Mouse (Mus musculus) hindbrain, embryonic 14.5 days (tissue): ENCODE results near the gene Rag1. TPM values are rescaled to one million over a fixed set of nuclear protein-coding genes. Genes with fewer than 3 reads are reported as not detected.

Experiments
- ATAC-seq: fragments of 200-750 bp; cut with Nextera tagmentation; 2 replicates; pipeline ENCODE4 v1.8.0; 2017; ENCODE audit warnings: moderate number of reproducible peaks, mild to moderate bottlenecking, moderate TSS enrichment, moderate library complexity; ENCODE audit not compliant: low FRiP score
- DNase-seq: peaks from one replicate; pipeline ENCODE4 v3.0.0-alpha.2; 2015; ENCODE audit warnings: low spot score
- H3K27ac ChIP-seq: fragments of 300-500 bp; sonication (generic); 2 replicates; pipeline ENCODE4 v1.5.1; 2014; ENCODE audit warnings: mild to moderate bottlenecking, moderate library complexity
- H3K27me3 ChIP-seq: fragments of 300-500 bp; sonication (generic); 2 replicates; pipeline ENCODE4 v1.6.1; 2014; ENCODE audit warnings: mild to moderate bottlenecking, low read length, mixed read lengths; ENCODE audit not compliant: control insufficient read depth, insufficient read depth
- H3K36me3 ChIP-seq: fragments of 300-500 bp; sonication (generic); replicated peaks from 2 replicates; pipeline ENCODE4 v1.6.1; 2014; ENCODE audit not compliant: control insufficient read depth, insufficient read depth
- H3K4me1 ChIP-seq: fragments of 300-500 bp; sonication (generic); replicated peaks from 2 replicates; pipeline ENCODE4 v1.6.1; 2014; ENCODE audit warnings: antibody characterized with exemption, low read length, mixed read lengths; ENCODE audit not compliant: control insufficient read depth, insufficient read depth
- H3K4me2 ChIP-seq: fragments of 300-500 bp; sonication (generic); replicated peaks from 2 replicates; pipeline ENCODE4 v1.6.1; 2014; ENCODE audit warnings: mild to moderate bottlenecking, moderate library complexity
- H3K4me3 ChIP-seq: fragments of 300-500 bp; sonication (generic); replicated peaks from 2 replicates; pipeline ENCODE4 v1.5.1; 2014; ENCODE audit warnings: mild to moderate bottlenecking, low read length
- H3K9ac ChIP-seq: fragments of 300-500 bp; sonication (generic); 2 replicates; pipeline ENCODE4 v1.6.1; 2014
- H3K9me3 ChIP-seq: fragments of 300-500 bp; sonication (generic); 2 replicates; pipeline ENCODE4 v1.6.1; 2016; ENCODE audit warnings: low read length; ENCODE audit not compliant: control insufficient read depth
- WGBS: fragments of 180-500 bp; shearing (Covaris S2); extraction: QIAGEN DNeasy Blood & Tissue Kit; methylation state at CpG from one replicate; pipeline ENCODE4 v1.1.7; 2014; 5-methylcytosine and 5-hydroxymethylcytosine counted together
- polyA plus RNA-seq: library from polyadenylated mRNA; unstranded; fragments of >200 nt; fragmentation: Nextera tagmentation; extraction: Ambion mirVana; gene quantifications from 2 replicates; pipeline ENCODE4 v1.2.1, GENCODE M21; 2014

Rag1 gene
- polyA plus RNA-seq, 1 experiment from 2014 or later = 0.32 TPM

GRCm38 (mm10) chr2:101650446-101650845, 1.1 kb upstream of the Rag1 start:
- Histone ChIP-seq H3K9me3 (no peaks in the 10 kb centered on the region), H3K36me3 (no peaks in the 10 kb centered on the region), H3K27ac (no peak overlapping the region), H3K4me1 (peaks cover 4% of the 10 kb centered on the region; the same call in 1 of the 2 replicates), H3K9ac (no peak overlapping the region), H3K4me3 (no peak overlapping the region), H3K27me3 (no peaks in the 10 kb centered on the region), H3K4me2 (no peak overlapping the region)
- 61% methylated on average over 1 of the region's 1 CpGs for WGBS
- DNase-seq = no peak
- no peak for ATAC-seq

GRCm38 (mm10) chr2:101648361-101648760, 940 bp downstream of the Rag1 start:
- peaks cover 4% of the 10 kb centered on the region; the same call in 1 of the 2 replicates for H3K4me1 ChIP-seq
- WGBS = 54% methylated on average over 2 of the region's 2 CpGs
- DNase-seq (no peak), ATAC-seq (no peak)
- H3K27me3 ChIP-seq = no peaks in the 10 kb centered on the region
- no peak overlapping the region for H3K4me2 ChIP-seq
- H3K4me3 ChIP-seq = no peak overlapping the region
- H3K9ac ChIP-seq = no peak overlapping the region
- no peaks in the 10 kb centered on the region for H3K36me3 ChIP-seq
- H3K27ac ChIP-seq = no peak overlapping the region
- no peaks in the 10 kb centered on the region for H3K9me3 ChIP-seq

GRCm38 (mm10) chr2:101645841-101646240, 3.5 kb downstream of the Rag1 start:
- Histone ChIP-seq H3K9ac (no peak overlapping the region), H3K36me3 (no peaks in the 10 kb centered on the region), H3K4me1 (peaks cover 4% of the 10 kb centered on the region; the same call in 1 of the 2 replicates), H3K9me3 (no peaks in the 10 kb centered on the region), H3K27ac (no peak overlapping the region), H3K4me2 (no peak overlapping the region), H3K4me3 (no peak overlapping the region), H3K27me3 (no peaks in the 10 kb centered on the region)
- WGBS = 91% methylated on average over 1 of the region's 1 CpGs
- ATAC-seq (no peak), DNase-seq (no peak)

DNA sequence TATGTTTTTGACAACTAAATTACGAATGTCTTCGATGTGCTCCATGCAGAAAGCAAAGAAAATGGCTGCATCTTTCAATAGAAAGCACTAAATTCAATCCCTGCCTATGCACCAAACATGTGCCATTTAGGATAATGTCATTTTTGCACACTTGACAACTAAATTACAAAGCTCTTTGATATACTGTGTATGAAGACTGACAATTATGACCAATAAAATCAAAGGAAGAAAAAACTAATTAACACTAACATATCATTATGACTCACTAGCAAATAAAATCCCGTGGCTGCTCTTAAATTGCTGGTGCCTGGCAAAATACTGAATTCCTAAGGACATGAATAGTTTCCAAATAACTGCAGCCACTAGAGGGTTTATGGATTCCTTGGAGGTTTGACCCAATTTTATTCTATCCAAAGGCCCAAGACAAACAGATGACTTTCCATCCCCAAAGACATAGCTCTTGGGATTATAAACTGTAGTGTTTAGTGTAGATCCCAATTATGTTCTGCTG, 9.4 kb downstream of the Rag1 start:
- no peaks in the 10 kb centered on the region for H3K27me3 ChIP-seq
- no peak overlapping the region for H3K4me3 ChIP-seq
- peak overlapping the region; percentile 26; the same call in 1 of the 2 replicates for H3K27ac ChIP-seq
- peaks cover 2% of the 10 kb centered on the region; the same call in 1 of the 2 replicates for H3K4me1 ChIP-seq
- ATAC-seq (no peak), DNase-seq (no peak)
- H3K9me3 ChIP-seq = no peaks in the 10 kb centered on the region
- no peak overlapping the region for H3K9ac ChIP-seq
- WGBS = 78% methylated on average over 3 of the region's 3 CpGs
- no peak overlapping the region for H3K4me2 ChIP-seq
- H3K36me3 ChIP-seq = no peaks in the 10 kb centered on the region

DNA sequence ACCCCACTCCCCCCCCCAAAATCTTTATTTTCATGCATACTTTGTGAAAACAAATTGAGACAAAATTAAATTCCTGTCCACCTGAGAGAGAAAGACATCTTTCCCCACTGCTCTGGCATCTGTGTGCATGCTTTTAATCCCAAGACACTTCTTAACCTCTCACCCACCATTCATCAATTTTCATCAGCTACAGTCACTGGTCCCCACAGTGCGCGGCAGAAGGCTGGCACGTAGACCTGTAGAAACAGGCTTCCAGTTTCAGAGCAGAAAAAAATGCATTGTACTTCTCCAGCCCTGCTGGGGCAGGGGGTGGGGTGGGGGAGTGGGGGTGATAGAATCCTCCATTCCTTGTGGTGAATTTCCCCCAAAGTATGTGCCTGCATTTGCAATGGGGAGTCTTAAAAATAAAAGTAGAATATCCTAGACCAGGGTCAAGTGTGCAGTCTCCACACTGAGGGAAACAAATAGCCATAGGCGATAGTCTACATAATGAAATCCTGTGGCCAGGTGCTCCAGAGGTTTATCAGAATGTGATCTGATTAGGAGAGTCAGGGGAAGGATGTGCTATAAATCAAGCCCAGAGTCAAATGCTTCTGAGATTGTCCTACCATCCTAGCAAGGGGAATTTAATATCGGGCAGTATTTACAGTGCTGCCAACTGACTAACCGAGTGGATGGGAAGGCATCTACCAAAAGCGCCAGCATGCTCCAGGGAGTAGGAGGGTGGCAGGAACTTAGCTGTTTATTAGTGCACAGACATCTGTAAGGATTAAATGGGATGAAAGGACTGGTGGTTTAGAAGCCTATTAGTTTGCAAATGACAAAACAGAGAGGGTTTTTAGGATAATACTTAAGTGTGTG, 10.1 kb downstream of the Rag1 start:
- 37% methylated on average over 7 of the region's 7 CpGs for WGBS
- no peak overlapping the region for H3K4me2 ChIP-seq
- peaks cover 2% of the 10 kb centered on the region; the same call in 1 of the 2 replicates for H3K4me1 ChIP-seq
- DNase-seq = no peak
- no peaks in the 10 kb centered on the region for H3K9me3 ChIP-seq
- H3K36me3 ChIP-seq = no peaks in the 10 kb centered on the region
- H3K27me3 ChIP-seq = no peaks in the 10 kb centered on the region
- H3K9ac ChIP-seq = no peak overlapping the region
- peak; percentile 57; the same call in 1 of the 2 replicates for ATAC-seq
- peak overlapping the region; percentile 26; the same call in 1 of the 2 replicates for H3K27ac ChIP-seq
- H3K4me3 ChIP-seq = no peak overlapping the region

DNA sequence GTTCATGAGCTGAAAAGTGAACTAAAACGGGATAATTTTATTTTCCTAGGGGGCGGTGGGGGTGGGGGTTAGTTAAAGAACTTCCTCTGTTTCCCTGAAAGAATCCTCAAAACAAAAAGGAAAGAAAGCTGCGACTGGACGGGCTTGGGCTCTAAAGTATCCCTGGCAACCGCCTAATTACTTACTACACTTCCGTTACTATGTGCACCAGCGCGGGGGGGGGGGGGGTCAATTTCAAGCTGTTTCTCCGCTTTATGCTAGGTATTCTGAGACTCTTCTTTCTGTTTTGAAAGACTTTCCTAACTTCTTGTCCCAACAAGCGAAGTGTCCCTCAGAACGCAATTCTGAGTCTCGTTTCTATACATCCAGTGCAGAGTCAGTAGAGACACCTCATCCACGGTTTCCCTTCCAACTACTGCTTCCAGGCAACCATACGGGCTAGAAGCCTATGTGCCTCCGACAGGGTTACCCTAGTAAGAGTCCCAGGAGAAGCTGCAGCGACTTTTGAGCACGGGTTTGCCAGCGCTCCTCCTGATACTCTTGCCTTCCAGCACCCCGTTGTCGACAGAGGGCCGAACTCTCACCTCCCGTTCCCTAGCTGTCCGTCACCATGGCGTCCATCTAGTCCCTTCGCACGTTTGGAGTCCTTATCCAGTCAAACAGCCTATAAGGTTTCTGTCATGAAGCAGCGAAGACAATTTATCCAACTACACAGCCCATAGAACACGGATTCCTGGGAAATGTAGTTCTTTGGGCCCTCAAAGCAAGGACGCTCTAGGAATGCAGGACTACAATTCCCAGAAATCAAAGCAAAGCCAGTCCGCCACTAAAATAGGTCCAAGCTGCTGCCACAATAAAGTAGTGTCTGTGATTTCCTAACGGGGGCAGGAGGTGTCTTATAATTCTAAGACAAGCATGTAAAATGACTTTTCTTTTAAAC, 20.7 kb downstream of the Rag1 start:
- Histone ChIP-seq H3K27me3 (no peaks in the 10 kb centered on the region), H3K4me3 (peak overlapping the region; percentile 62), H3K9ac (peak overlapping the region; percentile 67), H3K4me1 (peaks cover 4% of the 10 kb centered on the region), H3K27ac (peak overlapping the region; percentile 94), H3K36me3 (no peaks in the 10 kb centered on the region), H3K4me2 (peak overlapping the region; percentile 66), H3K9me3 (no peaks in the 10 kb centered on the region)
- peak; percentile 99 for ATAC-seq
- WGBS = under 1% methylated on average over 31 of the region's 31 CpGs
- DNase-seq = peak; percentile 97

DNA sequence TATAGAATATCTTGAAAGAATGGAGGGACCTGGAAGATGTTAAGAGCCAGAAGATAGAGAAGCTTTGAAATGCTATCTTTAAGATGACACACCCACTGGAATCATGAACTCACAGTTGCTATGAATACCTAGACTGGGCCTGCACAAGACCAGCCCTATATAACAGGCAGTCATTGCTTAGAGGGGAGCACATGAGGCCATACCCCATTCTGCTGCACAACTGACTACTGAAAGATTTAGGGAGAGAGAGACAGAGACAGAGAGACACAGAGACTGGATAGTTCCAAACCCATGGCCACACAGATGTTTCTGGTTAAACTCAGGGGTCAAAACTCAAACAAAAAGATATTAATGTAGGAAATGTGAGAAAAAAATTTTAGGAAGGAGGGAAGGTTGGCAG, 22.1 kb downstream of the Rag1 start:
- Histone ChIP-seq H3K4me3 (no peak overlapping the region), H3K27ac (no peak overlapping the region), H3K27me3 (no peaks in the 10 kb centered on the region), H3K9ac (no peak overlapping the region), H3K9me3 (no peaks in the 10 kb centered on the region), H3K36me3 (no peaks in the 10 kb centered on the region), H3K4me1 (peaks cover 4% of the 10 kb centered on the region), H3K4me2 (peak overlapping the region; percentile 66)
- no peak for ATAC-seq
- DNase-seq = no peak

GRCm38 (mm10) chr2:101624526-101624925, 24.8 kb downstream of the Rag1 start, which contains the start of gene Rag2:
Gene Rag2 (plus strand): TSS chr2:101624718.
- no peak within 1 kb of the TSS for H3K4me3 ChIP-seq
- no peak within 1 kb of the TSS for H3K9ac ChIP-seq
- ATAC-seq (no peak), DNase-seq (no peak)
- H3K27ac ChIP-seq = no peak within 1 kb of the TSS
- H3K9me3 ChIP-seq = no peaks in the 10 kb centered on the region
- WGBS = 63% methylated on average over 4 of the region's 4 CpGs
- no peaks in the 10 kb centered on the region for H3K36me3 ChIP-seq
- H3K4me1 ChIP-seq = peaks cover 4% of the 10 kb centered on the region
- no peaks in the 10 kb centered on the region for H3K27me3 ChIP-seq
- H3K4me2 ChIP-seq = no peak within 1 kb of the TSS

DNA sequence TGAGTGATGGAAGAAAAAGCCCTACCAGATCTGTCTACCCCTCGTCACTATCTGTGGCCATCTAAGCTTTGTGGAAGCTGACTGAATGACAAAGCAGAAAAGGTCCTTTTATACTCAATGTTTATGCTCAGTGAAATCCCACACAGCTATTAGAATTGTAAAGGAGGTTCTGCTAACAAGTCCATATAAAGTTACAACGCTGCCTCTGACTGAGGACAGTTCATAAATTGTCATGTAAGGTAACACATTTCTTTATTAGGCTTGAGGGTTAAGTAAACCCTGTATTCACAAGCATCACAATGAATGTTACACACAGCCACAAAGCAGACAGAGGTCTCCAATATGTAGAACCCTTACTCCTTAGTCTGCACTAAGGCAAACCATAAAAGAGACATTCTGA, 25.3 kb downstream of the Rag1 start:
- H3K4me1 ChIP-seq = no peaks in the 10 kb centered on the region; the same call in 1 of the 2 replicates
- 41% methylated on average over 2 of the region's 2 CpGs for WGBS
- ATAC-seq = no peak

More for the DNA sequence above, 25.3 kb downstream of the Rag1 start:
- no peaks in the 10 kb centered on the region for H3K9me3 ChIP-seq
- no peak overlapping the region for H3K9ac ChIP-seq
- DNase-seq = no peak
- no peaks in the 10 kb centered on the region for H3K36me3 ChIP-seq
- no peaks in the 10 kb centered on the region for H3K27me3 ChIP-seq
- no peak overlapping the region for H3K4me3 ChIP-seq
- H3K27ac ChIP-seq = no peak overlapping the region
- H3K4me2 ChIP-seq = no peak overlapping the region
